Mouse (Mus musculus) midbrain, embryonic 16.5 days (tissue): ENCODE measurements at regions not wholly inside any gene's neighbourhood (a gene's known extent, or its start where the extent isn't known, plus 50 kb on each side); places are given as distances from the start of the nearest gene placed in this dataset.
"Not testable (repeated sequence)": the region's sequence is repeated elsewhere in the genome, so short reads cannot be mapped to it uniquely, and the experiment has no call there.

Experiments used
- ATAC-seq: fragments of 200-750 bp; cut with Nextera tagmentation; 2 replicates; pipeline ENCODE4 v1.8.0; 2017; ENCODE audit warnings: moderate TSS enrichment
- H3K27ac ChIP-seq: fragments of 300-500 bp; sonication (generic); 2 replicates; pipeline ENCODE4 v1.5.1; 2014; ENCODE audit warnings: mild to moderate bottlenecking, low read length, mixed read lengths
- H3K27me3 ChIP-seq: fragments of 300-500 bp; sonication (generic); 2 replicates; pipeline ENCODE4 v1.6.1; 2014; ENCODE audit warnings: low read depth, low read length, mixed read lengths; ENCODE audit not compliant: control insufficient read depth, insufficient read depth
- H3K36me3 ChIP-seq: fragments of 300-500 bp; sonication (generic); 2 replicates; pipeline ENCODE4 v1.6.1; 2014; ENCODE audit warnings: mild to moderate bottlenecking, low read length, moderate library complexity, mixed read lengths; ENCODE audit not compliant: control insufficient read depth, insufficient read depth
- H3K4me1 ChIP-seq: fragments of 300-500 bp; sonication (generic); 2 replicates; pipeline ENCODE4 v1.6.1; 2014; ENCODE audit warnings: mild to moderate bottlenecking, low read length, mixed read lengths; ENCODE audit not compliant: control insufficient read depth, insufficient read depth
- H3K4me2 ChIP-seq: fragments of 300-500 bp; sonication (generic); 2 replicates; pipeline ENCODE4 v1.6.1; 2014; ENCODE audit warnings: mild to moderate bottlenecking, low read length, mixed read lengths
- H3K4me3 ChIP-seq: fragments of 300-500 bp; sonication (generic); 2 replicates; pipeline ENCODE4 v1.5.1; 2014; ENCODE audit warnings: low read depth, mild to moderate bottlenecking, low read length, moderate library complexity, mixed read lengths
- H3K9ac ChIP-seq: fragments of 300-500 bp; sonication (generic); 2 replicates; pipeline ENCODE4 v1.6.1; 2014; ENCODE audit warnings: low read depth, low read length, mixed read lengths
- H3K9me3 ChIP-seq: fragments of 300-500 bp; sonication (generic); replicated peaks from 2 replicates; pipeline ENCODE4 v1.6.1; 2014; ENCODE audit warnings: mild to moderate bottlenecking, low read length, mixed read lengths; ENCODE audit not compliant: control insufficient read depth, poor library complexity, severe bottlenecking
- WGBS: fragments of 180-500 bp; shearing (Covaris S2); extraction: QIAGEN DNeasy Blood & Tissue Kit; methylation state at CpG from one replicate; pipeline ENCODE4 v1.1.7; 2014; 5-methylcytosine and 5-hydroxymethylcytosine counted together

- H3K36me3 ChIP-seq = no peaks in the 10 kb centered on the region
- WGBS = 91% methylated on average over 1 of the region's 1 CpGs
- H3K9me3 ChIP-seq = no peaks in the 10 kb centered on the region
- H3K27me3 ChIP-seq = no peaks in the 10 kb centered on the region
- no peak overlapping the region for H3K9ac ChIP-seq
- ATAC-seq = no peak
- no peak overlapping the region for H3K4me2 ChIP-seq
- H3K27ac ChIP-seq = no peak overlapping the region
- 0 out of 2 replicates have a peak, but pooled peaks cover 3% of the 10 kb centered on the region for H3K4me1 ChIP-seq
- no peak overlapping the region for H3K4me3 ChIP-seq
Measured at GRCm38 (mm10) chr16:50029711-50030110, 229.4 kb downstream of the Cd47 start.

GRCm38 (mm10) chr16:50030355-50030754 lies 230.0 kb downstream of the Cd47 start:
- not testable (repeated sequence) for H3K9ac ChIP-seq, H3K4me1 ChIP-seq, H3K36me3 ChIP-seq, H3K4me2 ChIP-seq, H3K27ac ChIP-seq, H3K27me3 ChIP-seq, H3K4me3 ChIP-seq, H3K9me3 ChIP-seq
- ATAC-seq = peak; percentile 65

GRCm38 (mm10) chr16:50030905-50031369 lies 230.6 kb downstream of the Cd47 start:
- Histone ChIP-seq H3K4me3 (no peak overlapping the region), H3K4me1 (0 out of 2 replicates have a peak, but pooled peaks cover 3% of the 10 kb centered on the region), H3K36me3 (no peaks in the 10 kb centered on the region), H3K4me2 (no peak overlapping the region), H3K9me3 (no peaks in the 10 kb centered on the region), H3K9ac (no peak overlapping the region), H3K27me3 (no peaks in the 10 kb centered on the region), H3K27ac (no peak overlapping the region)
- ATAC-seq = no peak
- 83% methylated on average over 2 of the region's 2 CpGs for WGBS

GRCm38 (mm10) chr16:50032798-50033197 lies 232.5 kb downstream of the Cd47 start:
- WGBS = 89% methylated on average over 2 of the region's 2 CpGs
- no peak overlapping the region for H3K27ac ChIP-seq
- no peak for ATAC-seq

GRCm38 (mm10) chr16:50036296-50036734 lies 236.0 kb downstream of the Cd47 start:
- Histone ChIP-seq H3K4me2 (peak overlapping the region; percentile 17; the same call in 1 of the 2 replicates), H3K36me3 (no peaks in the 10 kb centered on the region), H3K9me3 (no peaks in the 10 kb centered on the region), H3K27ac (no peak overlapping the region), H3K4me1 (0 out of 2 replicates have a peak, but pooled peaks cover 5% of the 10 kb centered on the region), H3K9ac (no peak overlapping the region), H3K27me3 (no peaks in the 10 kb centered on the region), H3K4me3 (no peak overlapping the region)
- no peak for ATAC-seq
- WGBS = 33% methylated on average over 5 of the region's 5 CpGs

More at GRCm38 (mm10) chr16:50032798-50033197, 232.5 kb downstream of the Cd47 start:
- H3K9ac ChIP-seq = no peak overlapping the region
- no peak overlapping the region for H3K4me2 ChIP-seq
- H3K4me3 ChIP-seq = no peak overlapping the region
- 0 out of 2 replicates have a peak, but pooled peaks cover 5% of the 10 kb centered on the region for H3K4me1 ChIP-seq
- no peaks in the 10 kb centered on the region for H3K27me3 ChIP-seq
- no peaks in the 10 kb centered on the region for H3K9me3 ChIP-seq
- H3K36me3 ChIP-seq = no peaks in the 10 kb centered on the region

- H3K9me3 ChIP-seq = no peaks in the 10 kb centered on the region
- H3K27me3 ChIP-seq = no peaks in the 10 kb centered on the region
- no peak overlapping the region for H3K4me2 ChIP-seq
- no peaks in the 10 kb centered on the region; the same call in 1 of the 2 replicates for H3K4me1 ChIP-seq
- H3K27ac ChIP-seq = no peak overlapping the region
- no peak overlapping the region for H3K4me3 ChIP-seq
- no peak overlapping the region for H3K9ac ChIP-seq
- WGBS = 88% methylated on average over 1 of the region's 1 CpGs
- no peak for ATAC-seq
- no peaks in the 10 kb centered on the region for H3K36me3 ChIP-seq
Measured at GRCm38 (mm10) chr16:50044103-50044502, 243.8 kb downstream of the Cd47 start.

- peak overlapping the region; percentile 58 for H3K9ac ChIP-seq
- H3K4me3 ChIP-seq = peak overlapping the region; percentile 41
- WGBS = 11% methylated on average over 32 of the region's 32 CpGs
- no peaks in the 10 kb centered on the region for H3K9me3 ChIP-seq
- no peak overlapping the region for H3K27ac ChIP-seq
- H3K4me1 ChIP-seq = no peaks in the 10 kb centered on the region; the same call in 1 of the 2 replicates
- ATAC-seq = peak; percentile 92
- peak overlapping the region; percentile 75 for H3K4me2 ChIP-seq
- H3K36me3 ChIP-seq = no peaks in the 10 kb centered on the region
- H3K27me3 ChIP-seq = no peaks in the 10 kb centered on the region
Measured at GRCm38 (mm10) chr16:50045552-50046547, 245.5 kb downstream of the Cd47 start.

GRCm38 (mm10) chr16:50063540-50063939 lies 263.2 kb downstream of the Cd47 start:
- no peak overlapping the region for H3K27ac ChIP-seq
- H3K4me1 ChIP-seq = no peaks in the 10 kb centered on the region
- WGBS = 92% methylated on average over 4 of the region's 4 CpGs
- no peaks in the 10 kb centered on the region for H3K9me3 ChIP-seq
- no peaks in the 10 kb centered on the region for H3K36me3 ChIP-seq
- no peak for ATAC-seq
- H3K9ac ChIP-seq = no peak overlapping the region
- H3K4me3 ChIP-seq = no peak overlapping the region
- H3K4me2 ChIP-seq = no peak overlapping the region
- H3K27me3 ChIP-seq = no peaks in the 10 kb centered on the region
